Mouse (Mus musculus): ENCODE results near the gene Ppp2r3a. TPM values are rescaled to one million over a fixed set of nuclear protein-coding genes. Genes with fewer than 3 reads are reported as not detected.

The Ppp2r3a gene
- polyA plus RNA-seq, 1 experiment from 2014 or later, result 92.6 TPM

DNA sequence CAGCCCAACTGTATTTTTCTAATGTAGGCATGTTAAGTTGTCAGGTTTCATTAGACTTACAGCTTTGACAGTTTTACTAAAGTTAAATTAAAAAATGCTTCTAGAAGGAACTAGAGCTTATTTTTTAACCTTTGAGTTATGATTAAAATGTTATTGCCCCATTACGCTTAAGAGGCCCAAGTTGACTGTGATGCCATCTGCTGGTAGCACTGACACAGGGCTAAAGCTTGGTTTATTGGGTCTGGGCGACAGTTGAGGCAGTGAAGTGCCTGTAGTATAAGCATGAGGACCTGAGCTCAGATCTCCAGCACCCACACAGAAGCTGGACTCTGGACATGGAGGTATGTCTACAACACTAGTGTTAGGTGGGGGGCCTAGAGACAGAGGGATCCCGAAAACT, 47.5 kb downstream of the Ppp2r3a start:
- Histone ChIP-seq H3K27ac (ENCODE audit: low read length) (no peak overlapping the region), H3K9ac (ENCODE audit: low read length) (no peak overlapping the region), H3K27me3 (ENCODE audit: control insufficient read depth, insufficient read depth, low read length) (no peaks in the 10 kb centered on the region), H3K4me1 (ENCODE audit: control insufficient read depth, insufficient read depth, low read length) (peaks cover 15% of the 10 kb centered on the region), H3K4me3 (ENCODE audit: low read length) (no peak overlapping the region), H3K9me3 (replicated peaks; ENCODE audit: control insufficient read depth, low read length) (no peaks in the 10 kb centered on the region), H3K4me2 (ENCODE audit: low read depth, low read length) (no peak overlapping the region), H3K36me3 (ENCODE audit: control insufficient read depth, insufficient read depth) (no peaks in the 10 kb centered on the region)
- WGBS, result 90% methylated on average over 3 of the region's 3 CpGs
- ATAC-seq (replicated peaks; ENCODE audit: extremely low read depth, insufficient read depth, low FRiP score), result no peak

DNA sequence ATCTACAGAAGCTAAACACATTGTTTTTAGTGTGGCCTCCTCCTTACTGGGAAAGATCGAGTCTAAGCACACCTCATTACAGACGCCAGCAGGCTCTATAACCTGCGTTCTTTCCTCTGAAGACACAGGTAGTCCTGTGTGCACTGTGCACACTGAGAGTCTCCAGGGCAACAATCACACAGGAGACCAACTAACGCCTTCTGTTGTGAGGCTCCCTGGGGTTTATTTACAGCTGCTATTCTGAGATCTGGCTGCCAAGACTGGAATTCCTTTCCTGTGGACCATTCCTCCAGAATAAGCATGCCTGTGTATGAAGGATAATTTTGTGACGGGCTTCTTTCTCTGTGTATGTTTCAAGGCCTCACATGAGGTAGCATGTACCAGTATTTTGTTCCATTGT, 51.0 kb downstream of the Ppp2r3a start:
- Histone ChIP-seq H3K9ac (ENCODE audit: low read length) (0 out of 2 replicates have a peak overlapping the region, but pooled peaks have one; percentile 6), H3K4me3 (ENCODE audit: low read length) (no peak overlapping the region), H3K4me1 (ENCODE audit: control insufficient read depth, insufficient read depth, low read length) (peaks cover 15% of the 10 kb centered on the region), H3K27ac (ENCODE audit: low read length) (peak overlapping the region; percentile 89), H3K4me2 (ENCODE audit: low read depth, low read length) (peak overlapping the region; percentile 52), H3K27me3 (ENCODE audit: control insufficient read depth, insufficient read depth, low read length) (no peaks in the 10 kb centered on the region), H3K9me3 (replicated peaks; ENCODE audit: control insufficient read depth, low read length) (no peaks in the 10 kb centered on the region), H3K36me3 (ENCODE audit: control insufficient read depth, insufficient read depth) (no peaks in the 10 kb centered on the region)
- WGBS, result 17% methylated on average over 5 of the region's 5 CpGs
- ATAC-seq (replicated peaks; ENCODE audit: extremely low read depth, insufficient read depth, low FRiP score), result peak; percentile 83

DNA sequence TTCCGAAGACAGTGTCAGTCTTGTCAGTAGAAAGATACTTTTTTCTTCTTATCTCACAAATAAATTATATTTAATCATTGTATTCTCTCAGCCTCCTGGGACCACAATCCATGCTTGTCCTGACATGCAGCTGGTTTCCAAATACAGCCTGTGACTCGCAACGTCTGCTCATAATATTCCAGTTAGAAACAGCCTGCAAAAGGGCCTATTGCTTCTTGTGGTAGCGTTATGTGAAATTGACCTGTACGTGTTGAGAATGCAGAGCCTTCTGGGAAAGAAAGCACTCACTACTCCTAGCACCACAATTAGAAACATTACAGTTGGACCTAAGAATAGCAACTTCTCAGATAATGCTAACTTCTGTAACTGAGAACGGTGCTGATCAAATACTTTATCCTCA, 52.8 kb downstream of the Ppp2r3a start:
- Histone ChIP-seq H3K9ac (ENCODE audit: low read length) (peak overlapping the region; percentile 82), H3K9me3 (replicated peaks; ENCODE audit: control insufficient read depth, low read length) (no peaks in the 10 kb centered on the region), H3K27ac (ENCODE audit: low read length) (peak overlapping the region; percentile 99), H3K27me3 (ENCODE audit: control insufficient read depth, insufficient read depth, low read length) (no peaks in the 10 kb centered on the region), H3K4me2 (ENCODE audit: low read depth, low read length) (peak overlapping the region; percentile 40; the same call in 1 of the 2 replicates), H3K4me3 (ENCODE audit: low read length) (peak overlapping the region; percentile 57), H3K36me3 (ENCODE audit: control insufficient read depth, insufficient read depth) (peaks cover 4% of the 10 kb centered on the region; the same call in 1 of the 2 replicates), H3K4me1 (ENCODE audit: control insufficient read depth, insufficient read depth, low read length) (peaks cover 15% of the 10 kb centered on the region)
- WGBS, result 19% methylated on average over 6 of the region's 6 CpGs
- ATAC-seq (replicated peaks; ENCODE audit: extremely low read depth, insufficient read depth, low FRiP score), result peak; percentile 69

DNA sequence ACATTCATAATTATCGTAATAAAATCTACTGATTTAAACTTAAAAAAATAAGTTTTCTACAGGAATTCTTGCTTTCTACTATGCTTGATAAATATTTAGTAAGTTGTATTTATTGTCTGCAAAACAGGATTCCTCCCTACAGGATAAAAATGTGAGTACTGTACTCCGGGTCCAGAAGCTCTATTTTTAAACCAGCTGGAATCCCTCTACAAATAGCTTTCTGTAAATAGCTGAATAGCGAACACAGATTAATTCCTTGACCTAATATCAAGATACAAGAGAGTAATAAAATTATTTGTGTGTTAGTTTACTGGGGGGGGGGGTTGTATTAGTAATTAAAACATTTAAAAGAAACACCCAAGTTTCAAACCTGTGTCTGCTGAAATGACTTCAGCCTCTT, 53.3 kb downstream of the Ppp2r3a start:
- H3K9me3 ChIP-seq (replicated peaks; ENCODE audit: control insufficient read depth, low read length), result no peaks in the 10 kb centered on the region
- peak overlapping the region; percentile 82 for H3K9ac ChIP-seq (ENCODE audit: low read length)
- peak overlapping the region; percentile 40; the same call in 1 of the 2 replicates for H3K4me2 ChIP-seq (ENCODE audit: low read depth, low read length)
- 31% methylated on average over 3 of the region's 3 CpGs for WGBS
- H3K4me3 ChIP-seq (ENCODE audit: low read length), result peak overlapping the region; percentile 57
- no peaks in the 10 kb centered on the region for H3K27me3 ChIP-seq (ENCODE audit: control insufficient read depth, insufficient read depth, low read length)
- H3K27ac ChIP-seq (ENCODE audit: low read length), result peak overlapping the region; percentile 99
- peaks cover 15% of the 10 kb centered on the region for H3K4me1 ChIP-seq (ENCODE audit: control insufficient read depth, insufficient read depth, low read length)
- peaks cover 4% of the 10 kb centered on the region; the same call in 1 of the 2 replicates for H3K36me3 ChIP-seq (ENCODE audit: control insufficient read depth, insufficient read depth)
- ATAC-seq (replicated peaks; ENCODE audit: extremely low read depth, insufficient read depth, low FRiP score), result peak; percentile 55; the same call in 1 of the 2 replicates

DNA sequence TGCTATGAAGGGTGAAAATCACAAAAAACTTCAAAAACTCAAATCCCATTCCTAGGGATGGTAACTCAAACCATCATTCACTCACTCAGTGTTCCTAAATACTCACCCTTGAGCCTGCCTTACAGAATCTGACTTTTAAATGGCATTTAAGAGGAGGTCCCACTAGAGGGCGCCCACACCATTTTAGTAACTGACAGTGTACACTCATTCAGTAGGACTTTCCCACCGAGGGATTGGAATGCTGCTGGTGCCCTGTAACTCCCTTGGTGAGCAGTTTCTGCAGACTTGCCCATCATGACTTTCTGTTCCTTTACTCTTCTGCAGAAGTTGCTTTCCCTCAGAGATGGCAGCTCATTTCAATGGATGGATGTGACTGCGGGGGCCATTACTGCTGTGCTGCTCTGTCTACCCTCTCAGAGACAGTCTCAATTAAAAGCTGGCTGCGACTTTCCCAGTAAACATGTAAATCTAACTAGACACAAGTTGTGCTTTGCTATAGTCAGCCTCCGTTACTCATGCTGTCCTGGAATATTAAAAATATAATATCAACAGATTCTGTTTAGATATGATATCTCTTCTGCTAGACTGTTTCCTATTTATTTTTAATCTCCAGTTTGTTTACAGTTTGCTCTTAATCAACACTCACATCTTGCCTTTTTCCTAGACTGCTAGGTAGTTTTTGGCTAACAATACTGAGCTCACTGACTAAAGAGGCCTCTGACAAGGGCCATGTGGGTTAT, 69.5 kb downstream of the Ppp2r3a start:
- peak overlapping the region; percentile 42; the same call in 1 of the 2 replicates for H3K27ac ChIP-seq (ENCODE audit: low read length)
- WGBS, result 36% methylated on average over 5 of the region's 5 CpGs
- peaks cover 42% of the 10 kb centered on the region for H3K36me3 ChIP-seq (ENCODE audit: control insufficient read depth, insufficient read depth)

DNA sequence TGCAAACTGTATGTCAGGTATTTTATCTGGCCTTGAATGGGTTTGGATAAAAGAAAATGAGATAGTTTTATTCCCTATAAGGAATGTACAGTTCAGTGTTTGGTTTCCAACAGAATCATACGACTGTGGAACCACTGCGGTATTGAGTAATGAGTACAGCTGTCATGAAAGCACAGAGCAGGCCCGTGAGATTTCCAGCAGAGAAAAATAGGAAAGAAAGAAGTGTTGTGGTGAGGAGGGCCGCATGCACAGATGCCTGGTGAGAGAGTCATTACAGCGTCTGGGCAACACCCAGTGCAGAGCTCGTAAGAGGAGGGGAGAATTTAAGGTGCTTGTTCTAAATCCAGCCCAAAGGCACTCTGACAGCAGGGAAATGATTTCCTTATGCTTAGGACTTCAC, 70.3 kb downstream of the Ppp2r3a start:
- Histone ChIP-seq H3K27ac (ENCODE audit: low read length) (no peak overlapping the region), H3K4me1 (ENCODE audit: control insufficient read depth, insufficient read depth, low read length) (peaks cover 10% of the 10 kb centered on the region), H3K27me3 (ENCODE audit: control insufficient read depth, insufficient read depth, low read length) (no peaks in the 10 kb centered on the region), H3K9ac (ENCODE audit: low read length) (no peak overlapping the region), H3K4me3 (ENCODE audit: low read length) (no peak overlapping the region), H3K4me2 (ENCODE audit: low read depth, low read length) (no peak overlapping the region), H3K9me3 (replicated peaks; ENCODE audit: control insufficient read depth, low read length) (no peaks in the 10 kb centered on the region), H3K36me3 (ENCODE audit: control insufficient read depth, insufficient read depth) (peaks cover 48% of the 10 kb centered on the region)
- WGBS, result 79% methylated on average over 6 of the region's 6 CpGs
- ATAC-seq (replicated peaks; ENCODE audit: extremely low read depth, insufficient read depth, low FRiP score), result no peak

More for the DNA sequence above, 69.5 kb downstream of the Ppp2r3a start:
- no peak overlapping the region for H3K9ac ChIP-seq (ENCODE audit: low read length)
- peak; percentile 86 for ATAC-seq (replicated peaks; ENCODE audit: extremely low read depth, insufficient read depth, low FRiP score)
- no peaks in the 10 kb centered on the region for H3K9me3 ChIP-seq (replicated peaks; ENCODE audit: control insufficient read depth, low read length)
- H3K4me3 ChIP-seq (ENCODE audit: low read length), result no peak overlapping the region
- H3K4me2 ChIP-seq (ENCODE audit: low read depth, low read length), result no peak overlapping the region
- peaks cover 10% of the 10 kb centered on the region for H3K4me1 ChIP-seq (ENCODE audit: control insufficient read depth, insufficient read depth, low read length)
- no peaks in the 10 kb centered on the region for H3K27me3 ChIP-seq (ENCODE audit: control insufficient read depth, insufficient read depth, low read length)

DNA sequence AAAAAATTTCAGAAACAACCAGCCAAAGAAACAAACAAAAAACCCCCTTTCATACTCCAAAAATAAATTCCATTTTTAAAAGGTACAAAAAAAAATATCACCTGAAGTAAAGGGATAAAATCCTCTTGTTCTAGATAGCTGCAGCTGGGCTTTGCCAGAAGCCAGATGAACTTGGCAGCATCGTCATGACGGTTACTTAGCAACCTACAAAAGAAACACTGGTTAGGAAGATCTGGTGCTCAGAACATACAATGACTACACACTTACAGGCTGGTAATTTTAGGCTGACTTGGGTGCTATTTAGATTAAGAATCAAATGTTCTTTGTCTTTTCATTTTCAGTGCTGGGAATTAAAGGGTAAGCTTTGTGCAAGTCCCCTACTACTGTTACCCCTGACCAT, 71.4 kb downstream of the Ppp2r3a start:
- WGBS, result 46% methylated on average over 2 of the region's 2 CpGs
- no peak for ATAC-seq (replicated peaks; ENCODE audit: extremely low read depth, insufficient read depth, low FRiP score)

DNA sequence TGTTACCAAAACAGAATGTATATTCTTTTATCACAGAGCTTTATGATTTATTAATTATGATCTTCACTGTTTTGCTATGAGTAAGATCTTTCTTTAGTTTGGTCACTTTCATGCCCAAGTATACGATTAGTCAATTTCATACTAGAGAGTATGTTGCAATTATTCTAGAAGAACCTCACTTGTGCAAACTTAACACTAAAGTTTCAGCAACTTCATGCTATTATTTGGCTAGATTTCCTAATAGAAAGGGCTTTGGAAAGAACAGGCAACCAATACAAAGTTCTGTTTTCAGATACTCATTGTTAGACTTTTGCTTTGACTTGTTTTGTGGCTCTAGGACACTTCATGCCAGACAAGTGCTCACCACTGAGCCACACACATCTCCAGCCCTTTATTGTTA, 91.0 kb downstream of the Ppp2r3a start:
- Histone ChIP-seq H3K27ac (ENCODE audit: low read length) (no peak overlapping the region), H3K9ac (ENCODE audit: low read length) (no peak overlapping the region), H3K4me2 (ENCODE audit: low read depth, low read length) (no peak overlapping the region), H3K27me3 (ENCODE audit: control insufficient read depth, insufficient read depth, low read length) (no peaks in the 10 kb centered on the region), H3K4me3 (ENCODE audit: low read length) (no peak overlapping the region), H3K4me1 (ENCODE audit: control insufficient read depth, insufficient read depth, low read length) (no peaks in the 10 kb centered on the region), H3K9me3 (replicated peaks; ENCODE audit: control insufficient read depth, low read length) (no peaks in the 10 kb centered on the region), H3K36me3 (ENCODE audit: control insufficient read depth, insufficient read depth) (peaks cover 5% of the 10 kb centered on the region)
- WGBS, result 85% methylated on average over 1 of the region's 1 CpGs
- ATAC-seq (replicated peaks; ENCODE audit: extremely low read depth, insufficient read depth, low FRiP score), result no peak

More for the DNA sequence above, 71.4 kb downstream of the Ppp2r3a start:
- Histone ChIP-seq H3K27me3 (ENCODE audit: control insufficient read depth, insufficient read depth, low read length) (no peaks in the 10 kb centered on the region), H3K4me1 (ENCODE audit: control insufficient read depth, insufficient read depth, low read length) (peaks cover 10% of the 10 kb centered on the region), H3K36me3 (ENCODE audit: control insufficient read depth, insufficient read depth) (peaks cover 51% of the 10 kb centered on the region), H3K4me2 (ENCODE audit: low read depth, low read length) (no peak overlapping the region), H3K27ac (ENCODE audit: low read length) (peak overlapping the region; percentile 43; the same call in 1 of the 2 replicates), H3K4me3 (ENCODE audit: low read length) (no peak overlapping the region), H3K9ac (ENCODE audit: low read length) (no peak overlapping the region), H3K9me3 (replicated peaks; ENCODE audit: control insufficient read depth, low read length) (no peaks in the 10 kb centered on the region)

DNA sequence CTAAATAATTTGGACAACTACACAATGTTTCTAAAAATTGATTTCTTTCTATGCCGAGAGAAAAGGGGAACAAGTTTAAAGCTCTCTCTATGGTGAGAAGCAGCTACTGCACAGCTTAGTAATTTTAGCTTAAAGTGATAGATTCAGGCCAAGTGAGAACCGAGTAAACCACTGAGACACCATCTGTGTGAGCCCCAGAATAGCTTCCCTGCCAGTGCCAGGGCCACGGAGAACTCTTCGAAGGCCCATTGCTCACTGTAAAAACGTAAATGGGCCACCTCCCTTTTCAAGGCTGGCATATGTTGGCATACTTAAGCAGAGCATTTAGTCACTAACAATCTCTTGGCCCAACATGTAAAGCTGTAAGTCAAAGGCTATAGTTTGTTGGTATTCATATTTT, 91.5 kb downstream of the Ppp2r3a start:
- H3K27ac ChIP-seq (ENCODE audit: low read length), result no peak overlapping the region

More for the DNA sequence above, 91.5 kb downstream of the Ppp2r3a start:
- ATAC-seq (replicated peaks; ENCODE audit: extremely low read depth, insufficient read depth, low FRiP score), result no peak
- no peak overlapping the region for H3K4me2 ChIP-seq (ENCODE audit: low read depth, low read length)
- no peak overlapping the region for H3K4me3 ChIP-seq (ENCODE audit: low read length)
- H3K9ac ChIP-seq (ENCODE audit: low read length), result no peak overlapping the region
- no peaks in the 10 kb centered on the region for H3K4me1 ChIP-seq (ENCODE audit: control insufficient read depth, insufficient read depth, low read length)
- WGBS, result 62% methylated on average over 5 of the region's 5 CpGs
- no peaks in the 10 kb centered on the region for H3K27me3 ChIP-seq (ENCODE audit: control insufficient read depth, insufficient read depth, low read length)
- H3K9me3 ChIP-seq (replicated peaks; ENCODE audit: control insufficient read depth, low read length), result no peaks in the 10 kb centered on the region
- peaks cover 5% of the 10 kb centered on the region for H3K36me3 ChIP-seq (ENCODE audit: control insufficient read depth, insufficient read depth)
